Mouse (Mus musculus): ENCODE measurements around the gene Dll4.
A peak's percentile ranks its signal among the peaks of the same experiment; 100 is the strongest.

Dll4 gene

DNA sequence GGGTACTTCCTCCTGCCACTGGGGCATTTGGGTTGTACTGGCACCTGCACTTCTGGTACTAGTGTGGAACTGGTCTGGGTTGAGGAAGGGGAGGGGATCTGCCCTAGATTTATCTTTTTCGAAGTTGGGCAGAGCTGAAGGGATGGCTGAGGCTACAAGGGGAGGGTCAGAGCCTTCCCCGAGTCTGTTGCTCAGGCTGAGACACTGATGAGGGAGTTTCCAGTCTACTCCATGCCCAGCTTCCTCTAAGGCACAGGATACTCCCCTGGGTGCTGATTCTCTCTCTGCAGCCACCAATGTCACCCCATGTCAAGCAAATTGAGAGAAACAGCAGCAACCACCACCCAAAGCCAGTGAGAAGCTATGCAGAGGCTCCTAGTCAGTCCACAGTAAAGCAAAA, 10.4 kb downstream of the Dll4 start:
- DNase-seq, result no peak

DNA sequence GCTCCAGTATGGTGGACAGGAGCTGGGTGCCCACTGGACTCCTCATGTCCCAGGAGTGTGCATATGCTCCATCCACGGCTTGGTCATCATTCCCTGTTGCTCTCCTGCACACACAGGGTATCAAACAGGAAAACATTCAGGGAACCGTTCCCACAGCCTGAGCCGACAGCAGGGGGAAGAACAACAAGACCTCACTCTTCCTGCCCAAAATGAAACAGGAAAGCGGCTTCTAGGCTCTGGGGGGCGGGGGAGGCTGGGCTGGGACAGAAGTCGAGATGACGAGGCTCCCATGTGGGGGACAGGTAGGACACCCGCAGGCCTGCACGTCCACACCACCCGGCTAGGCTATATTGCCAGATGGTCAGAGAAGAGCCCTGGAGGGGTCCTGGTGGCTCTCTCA, 10.9 kb downstream of the Dll4 start:
- DNase-seq, result no peak

DNA sequence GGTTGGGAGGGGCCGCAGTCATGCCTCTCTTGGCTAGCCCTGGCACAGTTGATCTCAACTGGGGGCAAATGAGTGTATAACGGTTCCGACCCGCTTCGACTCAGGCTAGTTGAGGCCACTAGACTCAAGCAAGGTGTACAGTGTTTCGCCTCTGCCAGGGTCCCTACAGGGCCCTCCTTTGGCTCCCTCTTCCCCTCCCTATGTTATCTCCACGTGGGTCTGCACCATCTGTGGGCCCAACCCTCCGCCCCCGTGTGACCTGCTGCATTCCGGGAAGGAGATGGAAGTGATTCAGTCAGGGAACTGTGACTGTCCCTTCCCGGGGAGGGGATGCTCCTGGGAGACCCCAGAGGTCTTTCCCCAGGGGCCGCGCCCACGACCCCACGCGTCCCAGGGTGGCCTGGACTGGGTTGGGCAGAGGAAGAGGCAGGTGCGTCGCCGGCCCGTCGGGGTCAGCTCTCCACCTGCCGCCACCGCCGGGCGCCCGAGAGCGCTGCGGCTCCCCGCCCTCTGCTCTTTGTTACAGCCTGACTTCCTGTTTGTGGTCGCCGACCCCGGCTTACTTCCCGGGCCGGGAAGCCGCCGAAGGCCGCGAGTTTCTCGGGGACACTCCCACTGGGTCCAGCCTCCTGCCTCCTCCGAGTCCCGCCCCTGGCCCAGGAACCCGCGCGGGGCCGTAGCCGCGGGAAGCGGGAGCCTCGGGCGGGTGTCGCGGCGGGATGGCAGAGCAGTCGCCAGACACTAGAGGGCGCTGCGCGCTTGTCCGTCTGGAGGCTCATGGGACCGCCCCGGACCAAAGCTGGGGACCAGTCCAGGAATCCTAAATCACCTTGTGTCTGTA, 12.1 kb downstream of the Dll4 start:
- DNase-seq, result peak; percentile 81

DNA sequence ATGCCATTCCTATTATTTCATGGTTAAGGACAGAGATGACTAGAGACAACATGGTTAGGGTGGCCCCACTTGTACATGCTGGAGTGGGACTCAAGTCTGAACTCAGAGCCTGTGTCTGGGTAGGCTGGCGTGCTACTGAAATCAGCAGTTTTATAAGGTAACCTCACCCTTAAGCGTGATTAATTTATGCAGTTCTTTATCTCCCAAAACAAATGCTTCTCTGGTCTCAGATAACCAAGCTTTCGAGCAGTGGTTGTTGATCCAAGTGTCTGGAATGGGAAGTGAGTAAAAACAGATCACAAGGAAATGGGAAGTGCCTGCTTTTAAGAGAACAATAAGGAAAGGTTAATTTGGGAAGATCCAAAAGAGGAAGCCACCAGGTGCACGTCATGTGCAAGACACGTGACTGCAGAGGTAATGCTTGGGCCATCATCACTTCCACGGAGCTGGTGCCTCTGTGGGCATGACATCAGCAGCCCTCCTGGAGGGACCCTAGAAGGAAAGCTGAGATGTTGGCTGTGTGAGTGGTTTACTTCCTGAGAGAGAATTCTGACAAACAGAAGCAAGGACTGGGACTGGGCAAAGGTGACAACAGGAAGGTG, 19.1 kb downstream of the Dll4 start:
- no peak for DNase-seq

DNA sequence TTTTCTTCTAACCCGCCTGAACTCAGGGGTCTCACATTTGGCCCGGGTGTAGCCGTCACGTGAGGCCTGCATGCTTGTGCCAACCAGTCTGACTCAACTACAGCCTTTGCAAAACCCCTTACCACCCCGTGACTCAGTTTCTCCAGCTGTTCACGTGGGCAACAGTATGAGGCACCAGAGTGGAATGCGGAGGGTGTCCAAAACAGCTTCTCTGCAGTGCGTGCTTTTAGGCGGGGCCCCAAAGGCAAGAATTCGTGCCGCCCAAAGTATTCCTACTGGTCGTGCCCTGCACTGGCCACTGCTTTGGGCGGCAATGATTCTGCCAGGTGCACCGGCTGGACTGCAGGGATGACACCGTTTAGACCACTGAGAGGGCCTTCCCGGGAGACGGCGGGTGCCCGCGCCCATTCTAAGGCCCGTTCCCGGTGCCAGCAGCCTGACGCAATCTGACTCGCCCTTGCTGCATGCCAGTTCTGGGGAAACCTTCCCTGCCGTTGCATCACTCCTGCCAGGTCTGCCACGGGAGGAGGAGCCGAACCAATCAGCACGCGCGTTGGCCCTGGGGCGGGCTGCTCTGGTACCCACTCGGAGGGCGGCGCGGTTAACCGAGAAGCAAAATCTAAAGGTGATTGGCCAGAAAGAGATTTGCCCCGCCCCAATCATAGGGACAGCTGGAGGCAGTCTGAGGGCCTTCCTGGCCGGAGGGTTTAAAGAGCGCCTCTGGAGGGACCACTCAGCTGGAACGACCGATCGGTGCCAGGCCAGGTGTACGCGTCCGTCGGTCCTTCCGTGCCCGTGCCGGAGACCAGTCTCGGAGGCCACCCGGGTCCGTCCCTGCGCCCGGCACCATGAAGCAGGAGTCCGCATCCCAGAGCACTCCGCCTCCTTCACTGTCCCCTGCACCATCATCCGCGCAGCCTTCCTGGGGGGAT, 25.2 kb downstream of the Dll4 start, which contains the start of gene Chac1:
Chac1 (plus strand) TSS at position 675 of the 932 bp plus-strand sequence.
- DNase-seq, result peak; percentile 96

DNA sequence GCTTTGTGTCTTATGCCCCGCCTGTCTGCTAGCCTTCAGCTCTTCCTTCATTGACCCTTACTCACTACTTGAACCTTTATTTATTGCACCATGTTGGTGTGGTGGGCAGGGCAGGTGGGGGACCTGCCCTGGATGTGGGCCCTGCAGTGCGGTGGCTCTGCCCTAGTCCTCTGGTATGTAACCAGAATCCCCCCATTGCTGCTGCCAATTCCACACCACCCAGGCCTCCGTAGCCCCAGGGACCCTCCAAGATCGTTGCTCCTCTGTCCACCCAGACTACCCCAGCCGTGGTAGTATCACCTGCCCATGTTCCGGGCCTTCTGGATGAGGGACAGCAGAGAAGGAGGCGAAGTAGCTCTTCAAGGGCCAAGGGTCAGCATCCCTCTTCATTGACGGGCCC, 28.1 kb downstream of the Dll4 start:
- no peak for DNase-seq

DNA sequence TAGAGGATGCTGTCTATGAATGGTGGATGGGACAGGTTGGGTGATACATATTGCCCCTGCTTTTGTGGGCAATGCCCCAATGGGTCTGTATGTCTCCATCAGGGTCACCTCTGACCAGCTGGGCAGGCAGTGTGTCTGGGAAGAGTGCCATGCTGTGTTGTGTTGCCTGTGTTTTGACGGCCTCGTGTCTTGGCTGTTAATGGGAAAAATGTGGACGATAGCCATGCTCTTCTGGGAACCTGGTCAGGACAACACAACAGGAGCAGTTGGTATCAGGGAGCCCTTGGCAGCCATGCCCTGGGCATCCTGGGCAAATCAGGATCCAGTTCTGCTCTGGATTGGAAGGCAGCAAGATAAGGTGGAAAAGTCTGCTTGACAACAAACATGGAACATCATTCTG, 29.5 kb downstream of the Dll4 start:
- no peak for DNase-seq

DNA sequence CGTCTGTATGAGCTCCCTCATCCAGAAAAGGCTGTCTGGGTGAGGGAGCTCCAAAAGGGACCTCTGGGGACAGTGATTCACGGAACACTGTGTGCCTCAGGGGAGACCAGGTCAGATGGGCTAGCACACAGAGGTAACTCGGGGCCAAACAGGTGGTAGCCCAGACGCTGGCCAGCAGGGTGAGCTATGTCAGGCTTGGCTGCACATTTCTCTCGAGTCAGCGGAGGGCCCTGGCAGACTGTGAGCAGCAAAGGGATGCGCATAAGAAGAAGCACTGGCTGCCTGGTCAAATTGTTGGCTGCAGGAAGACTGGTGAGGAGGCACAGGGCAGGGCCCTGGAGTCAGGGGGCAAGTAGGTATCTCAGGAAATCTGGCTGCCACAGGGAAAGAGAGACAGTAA, 30.1 kb downstream of the Dll4 start:
- no peak for DNase-seq

DNA sequence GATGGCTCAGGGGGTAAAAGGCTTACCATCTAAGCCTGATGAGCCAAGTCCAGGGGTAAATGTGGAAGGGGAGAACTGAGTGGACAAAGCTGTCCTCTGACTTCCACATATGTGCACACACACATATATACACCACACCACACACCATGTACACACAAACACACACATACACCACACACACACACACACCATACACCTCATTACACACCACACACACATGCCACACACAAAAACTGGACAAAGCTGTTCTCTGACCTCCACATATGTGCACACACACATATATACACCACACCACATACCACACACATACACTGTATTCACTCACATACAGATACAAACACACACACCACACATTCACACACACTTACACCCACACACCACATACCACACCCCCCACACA, 30.7 kb downstream of the Dll4 start:
- no peak for DNase-seq

DNA sequence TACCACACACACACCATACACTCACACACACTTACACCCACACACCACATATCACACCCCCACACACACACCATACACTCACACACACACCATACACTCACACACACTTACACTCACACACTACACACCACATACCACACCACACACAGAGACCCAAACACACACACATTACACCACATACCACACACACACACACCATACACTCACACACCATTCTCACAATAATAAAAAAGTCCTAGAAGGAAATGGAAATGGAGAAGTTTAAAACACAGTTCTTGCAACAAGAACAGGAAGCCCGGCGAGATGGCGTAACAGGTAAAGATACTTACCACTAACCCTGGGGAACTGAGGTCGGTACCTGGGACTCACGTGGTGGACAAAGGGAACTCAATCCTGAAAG, 31.2 kb downstream of the Dll4 start:
- no peak for DNase-seq

DNA sequence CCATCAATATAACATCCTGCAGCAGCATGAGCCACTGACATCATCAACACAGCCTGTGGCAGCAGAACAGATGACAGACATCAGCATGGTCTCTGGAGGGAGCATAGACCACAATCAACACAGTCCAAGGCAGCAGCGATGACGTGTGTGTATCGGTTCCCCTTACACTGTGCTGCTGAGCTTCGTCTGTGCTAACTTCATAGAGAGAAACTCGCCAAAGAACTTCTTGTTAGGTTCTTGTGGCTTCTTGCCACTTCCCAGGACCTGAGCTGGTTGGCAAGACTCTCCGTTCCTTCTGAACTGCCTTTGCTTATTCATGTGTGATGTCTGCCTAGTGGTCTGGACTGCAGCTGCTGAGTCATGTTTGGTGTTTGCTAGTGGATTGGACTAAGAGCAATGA, 32.7 kb downstream of the Dll4 start:
- DNase-seq, result no peak

DNA sequence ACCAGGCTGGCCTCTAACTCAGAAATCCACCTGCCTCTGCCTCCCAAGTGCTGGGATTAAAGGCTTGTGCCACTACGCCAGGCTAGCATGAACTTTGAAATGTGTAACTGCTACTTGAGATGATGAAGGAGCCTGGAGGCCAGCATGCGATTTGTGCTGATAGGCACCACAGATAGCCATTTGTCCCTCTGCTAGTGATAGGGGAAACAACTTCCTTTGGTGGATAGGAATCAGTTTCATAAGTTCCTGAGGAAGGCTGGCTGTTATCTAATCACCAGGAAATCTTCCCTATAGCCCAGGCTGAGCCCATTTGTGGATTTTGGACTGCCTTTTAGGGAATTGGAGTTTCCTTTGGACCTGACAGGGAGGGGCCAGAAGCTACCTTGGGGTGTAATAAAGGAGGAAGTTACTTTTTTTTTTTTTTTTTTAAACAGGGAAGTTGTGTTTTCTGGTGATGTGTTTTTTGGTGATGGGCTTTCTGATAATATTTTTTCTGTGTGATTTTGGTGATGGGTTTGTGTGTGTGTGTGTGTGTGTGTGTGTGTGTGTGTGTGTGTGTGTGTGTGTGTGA, 34.2 kb downstream of the Dll4 start:
- no peak for DNase-seq

DNA sequence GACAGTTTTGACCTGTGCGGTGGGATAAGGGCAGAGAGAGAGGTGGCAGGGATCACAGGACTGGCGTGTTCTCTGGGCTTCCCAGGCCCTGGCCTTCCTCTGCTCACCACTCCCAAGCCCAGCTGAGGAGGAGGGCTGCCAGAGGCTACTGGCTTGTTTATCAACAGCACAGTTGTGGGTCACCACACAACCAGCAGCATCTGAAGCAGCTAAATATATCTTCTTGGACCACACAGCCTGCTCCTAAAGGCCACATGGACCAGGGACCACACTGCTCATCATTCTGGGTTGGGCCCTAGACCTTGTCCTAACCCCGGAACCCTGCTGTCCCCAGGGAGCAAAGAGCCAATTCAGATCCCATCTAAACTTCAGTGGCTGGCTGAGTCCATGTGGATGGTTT, 39.4 kb downstream of the Dll4 start:
- no peak for DNase-seq

DNA sequence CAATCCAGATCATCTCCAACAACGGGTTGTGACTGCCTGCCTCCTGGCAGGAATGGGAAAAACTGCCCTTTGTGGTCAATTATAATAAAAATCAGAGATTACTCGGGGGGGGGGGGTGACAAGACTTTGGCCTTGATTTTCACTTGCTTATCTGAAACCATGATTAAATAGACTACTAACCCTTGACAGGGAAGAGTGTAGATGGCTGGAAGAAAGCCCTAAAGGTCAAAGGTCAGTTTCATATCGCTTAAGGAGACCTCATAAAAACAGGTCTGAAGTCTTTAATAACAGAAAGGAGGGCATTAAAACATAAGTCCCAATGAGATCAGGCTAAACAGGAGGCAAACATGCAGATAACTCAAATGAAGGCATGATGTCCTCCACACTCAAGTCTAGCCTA, 41.8 kb downstream of the Dll4 start:
- DNase-seq, result no peak

DNA sequence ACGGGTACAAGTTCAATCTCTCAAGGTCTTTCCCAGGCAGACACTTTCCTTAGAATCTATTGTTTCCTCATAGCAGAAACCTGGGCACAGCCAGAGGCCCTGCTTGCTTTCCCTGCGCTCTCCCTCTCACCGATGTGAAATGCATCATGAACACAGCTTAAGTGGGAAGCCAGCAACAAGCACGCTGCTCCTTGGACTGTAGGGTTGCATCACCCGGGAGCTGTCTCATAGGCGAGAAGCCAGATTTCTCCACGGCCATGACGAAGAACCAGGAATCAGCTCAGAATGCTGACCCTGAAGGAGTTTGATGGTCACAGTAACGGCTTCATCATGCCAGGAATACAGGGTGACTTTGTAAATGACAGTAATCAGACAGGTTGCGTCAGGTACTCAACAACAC, 44.5 kb downstream of the Dll4 start:
- no peak for DNase-seq

DNA sequence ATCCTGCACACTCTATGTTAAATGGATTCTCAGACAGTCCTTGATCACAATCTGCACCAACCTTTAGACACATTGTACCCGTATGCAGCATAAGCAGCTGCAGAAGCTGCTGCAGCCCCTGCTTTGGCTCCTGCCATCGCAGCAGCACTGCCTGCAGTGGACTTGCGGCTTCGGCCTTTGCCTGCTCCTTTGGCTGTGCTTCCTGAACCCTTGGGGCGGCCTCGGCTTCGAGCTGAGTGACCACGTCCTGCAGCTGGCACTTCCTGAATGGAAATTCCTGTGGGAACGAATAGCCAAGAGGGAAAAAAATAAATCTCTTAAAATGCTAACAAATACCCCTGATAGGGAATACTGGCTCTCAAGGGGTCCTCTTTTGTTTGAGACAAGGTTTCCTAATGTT, 51.7 kb downstream of the Dll4 start:
- DNase-seq, result no peak

DNA sequence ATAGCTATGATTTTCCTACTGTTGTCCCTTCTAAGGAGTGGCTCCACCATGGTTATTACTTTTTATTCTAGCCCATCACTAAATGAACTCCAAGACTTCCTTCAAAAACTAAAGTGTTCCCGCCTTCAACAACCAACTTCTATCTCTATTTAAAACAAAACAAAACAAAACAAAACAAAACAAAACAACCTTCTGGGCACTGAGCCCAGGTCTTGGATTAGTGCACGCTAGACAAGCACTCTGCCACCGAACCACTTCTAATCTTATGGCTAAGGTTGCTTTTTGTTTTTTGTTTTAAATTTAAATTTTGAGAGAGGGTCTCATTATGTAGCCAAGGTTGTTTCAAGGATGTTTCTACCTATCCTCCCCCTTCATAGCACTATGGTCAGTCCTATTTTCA, 52.2 kb downstream of the Dll4 start:
- no peak for DNase-seq

DNA sequence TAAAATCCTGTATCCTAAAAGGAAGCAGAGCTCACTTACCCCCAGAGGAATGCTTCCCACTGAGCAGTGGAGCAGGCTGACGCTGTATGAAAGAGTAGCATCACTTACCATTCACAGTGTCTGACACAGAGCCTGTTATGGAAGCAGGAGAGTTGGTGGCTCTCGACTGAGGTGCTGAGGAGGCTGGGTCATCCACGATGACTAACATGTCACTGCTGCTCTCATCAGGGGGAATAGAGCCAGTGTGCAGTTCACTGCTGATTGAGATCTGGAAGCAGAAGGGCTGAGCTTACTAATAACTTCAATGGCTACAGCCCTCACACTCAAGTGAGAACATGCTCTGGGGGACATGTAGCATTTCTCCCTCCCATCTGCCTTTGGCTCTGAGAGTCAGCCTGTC, 53.9 kb downstream of the Dll4 start:
- no peak for DNase-seq
